Mouse (Mus musculus) spleen, adult 2 months (tissue): ENCODE results near the gene Etnk2. TPM values are rescaled to one million over a fixed set of nuclear protein-coding genes. Genes with fewer than 3 reads are reported as not detected.
"Not testable (repeated sequence)": the region's sequence is repeated elsewhere in the genome, so short reads cannot be mapped to it uniquely, and the experiment has no call there.

Experiments
- DNase-seq, 2 experiments: peaks; one replicate each; pipeline versions ENCODE4 v3.0.0 to v3.0.0-alpha.2; 2012 to 2021; ENCODE audit warnings: low spot score in 2 of 2, low read depth in 1 of 2
- H3K27ac ChIP-seq: fragments of 200-500 bp; 2 replicates; pipeline ENCODE4 v1.5.1; 2012; ENCODE audit warnings: low read length, inconsistent platforms; ENCODE audit not compliant: insufficient read depth
- H3K27me3 ChIP-seq: fragments of 200-500 bp; 2 replicates; pipeline ENCODE4 v1.6.1; 2012; ENCODE audit warnings: mild to moderate bottlenecking, moderate library complexity, low read length, inconsistent platforms; ENCODE audit not compliant: control insufficient read depth, insufficient read depth
- H3K36me3 ChIP-seq: fragments of 200-500 bp; 2 replicates; pipeline ENCODE4 v1.6.1; 2012; ENCODE audit warnings: mild to moderate bottlenecking, low read length, inconsistent platforms; ENCODE audit not compliant: control insufficient read depth, insufficient read depth
- H3K4me1 ChIP-seq: fragments of 200-500 bp; 2 replicates; pipeline ENCODE4 v1.6.1; 2011; ENCODE audit warnings: inconsistent platforms; ENCODE audit not compliant: control insufficient read depth, insufficient read depth, insufficient read length
- H3K4me3 ChIP-seq: fragments of 200-500 bp; 2 replicates; pipeline ENCODE4 v1.5.1; 2011; ENCODE audit warnings: mild to moderate bottlenecking, inconsistent platforms; ENCODE audit not compliant: insufficient read depth, insufficient read length; ENCODE audit errors: extremely low read depth
- CTCF ChIP-seq: fragments of 200-500 bp; IDR thresholded peaks from 2 replicates; pipeline ENCODE4 v1.5.1; 2011; ENCODE audit warnings: mild to moderate bottlenecking, inconsistent platforms; ENCODE audit not compliant: insufficient read depth, insufficient read length, insufficient replicate concordance; ENCODE audit errors: extremely low read depth
- POLR2A ChIP-seq: fragments of 200-500 bp; IDR thresholded peaks from 2 replicates; pipeline ENCODE4 v1.6.1; 2011; ENCODE audit warnings: low read depth, low read length, inconsistent platforms
- WGBS: fragments of 180-500 bp; shearing (Covaris S2); methylation state at CpG from one replicate; pipeline ENCODE4 v1.1.7; 2018; 5-methylcytosine and 5-hydroxymethylcytosine counted together
- polyA plus RNA-seq: library from polyadenylated mRNA; depleted of rRNA; stranded (reverse); fragments of >200 nt; gene quantifications from 2 replicates; pipeline ENCODE4 v1.2.3, GENCODE M21; 2012

Etnk2 gene
- polyA plus RNA-seq, 1 experiment, result 0.20 TPM

DNA sequence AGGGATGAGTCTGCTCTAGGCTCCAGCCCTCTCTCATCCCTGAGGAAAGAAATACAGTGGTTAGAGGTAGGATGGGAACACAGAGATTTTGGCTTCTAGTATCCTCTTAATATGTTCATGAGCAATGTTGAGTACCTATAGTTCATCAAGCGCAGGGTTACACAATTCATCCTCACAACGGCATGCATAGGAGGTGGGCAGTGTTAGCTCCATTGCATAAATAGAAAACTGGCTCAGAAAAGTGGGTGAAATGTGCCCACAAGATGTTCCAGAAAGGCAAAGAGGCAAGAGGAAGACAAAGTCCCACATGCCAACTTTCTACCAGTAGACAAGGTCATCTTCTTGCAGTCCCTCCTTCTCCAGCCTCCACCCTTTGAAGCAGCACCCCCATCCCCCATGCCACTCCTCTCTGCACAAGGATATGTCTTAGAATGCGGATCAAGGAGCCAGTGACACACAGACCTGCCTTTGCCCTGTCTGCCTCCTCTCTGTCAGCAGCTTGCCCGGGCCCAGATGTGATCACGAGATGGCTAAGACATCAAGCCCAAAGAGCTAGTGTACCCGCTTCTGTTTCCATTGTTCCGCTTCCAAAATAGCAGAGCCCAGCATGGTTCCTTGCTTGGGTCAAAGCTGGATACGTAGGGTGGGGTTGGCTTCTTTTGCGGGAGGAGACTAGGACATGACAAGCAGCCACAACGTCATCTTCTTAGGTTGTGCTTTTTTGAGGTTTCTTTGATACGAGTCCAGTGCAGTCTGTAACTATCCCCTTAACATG lies 30.5 kb upstream of the Etnk2 start:
- Histone ChIP-seq H3K4me1 (peaks cover 4% of the 10 kb centered on the region; the same call in 1 of the 2 replicates), H3K4me3 (no peak overlapping the region), H3K27me3 (0 out of 2 replicates have a peak, but pooled peaks cover 2% of the 10 kb centered on the region), H3K36me3 (no peaks in the 10 kb centered on the region), H3K27ac (no peak overlapping the region)
- no peak for TF ChIP-seq POLR2A
- TF ChIP-seq CTCF, result no peak
- DNase-seq, result no peak
- WGBS, result 87% methylated on average over 11 of the region's 11 CpGs

DNA sequence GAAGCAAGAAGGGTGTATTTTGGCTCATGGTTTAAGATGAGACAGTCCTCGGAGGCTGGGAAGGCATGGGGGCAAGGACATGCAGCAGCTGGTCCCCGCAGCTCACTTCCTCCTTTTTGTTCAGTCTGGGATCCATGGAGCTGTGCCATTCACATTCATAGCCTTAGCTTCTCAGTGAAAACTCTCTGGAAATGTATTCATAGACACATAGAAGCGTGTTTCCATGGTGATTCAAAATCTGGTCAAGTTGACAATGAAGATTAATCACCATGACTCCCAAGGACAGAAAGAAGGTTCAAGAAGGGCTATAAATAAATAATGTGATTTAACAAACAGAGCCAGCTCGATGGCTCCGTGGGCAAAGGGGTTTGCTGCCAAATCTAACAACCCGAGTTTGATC lies 29.4 kb upstream of the Etnk2 start:
- WGBS, result 89% methylated on average over 6 of the region's 6 CpGs
- H3K4me1 ChIP-seq, result peaks cover 4% of the 10 kb centered on the region; the same call in 1 of the 2 replicates
- H3K4me3 ChIP-seq, result no peak overlapping the region
- TF ChIP-seq CTCF, result no peak
- no peak for TF ChIP-seq POLR2A
- DNase-seq, result no peak
- H3K36me3 ChIP-seq, result no peaks in the 10 kb centered on the region
- 0 out of 2 replicates have a peak, but pooled peaks cover 2% of the 10 kb centered on the region for H3K27me3 ChIP-seq
- H3K27ac ChIP-seq, result no peak overlapping the region

DNA sequence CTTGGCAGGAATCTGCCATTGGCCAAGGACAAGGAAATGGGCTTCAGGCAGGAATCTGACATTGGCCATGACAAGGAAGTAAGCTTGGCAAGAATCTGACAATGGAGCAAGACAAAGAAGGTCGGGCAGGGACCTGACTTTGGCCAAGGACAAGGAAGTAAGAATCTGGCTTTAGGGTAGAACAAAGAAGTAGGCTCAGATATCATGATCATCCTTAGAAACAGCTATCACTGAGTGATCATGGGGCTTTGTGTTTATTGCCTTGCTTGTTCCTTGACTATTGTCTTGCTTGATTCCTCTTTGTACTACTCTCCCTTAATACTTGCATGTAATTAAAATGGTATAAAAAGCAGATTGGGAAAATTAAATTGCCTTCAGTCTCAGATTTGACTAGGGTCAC lies 23.0 kb upstream of the Etnk2 start:
- not testable (repeated sequence) for H3K27ac ChIP-seq, DNase-seq, H3K4me3 ChIP-seq, H3K27me3 ChIP-seq, H3K4me1 ChIP-seq, H3K36me3 ChIP-seq
- WGBS, result 56% methylated on average over 1 of the region's 1 CpGs

DNA sequence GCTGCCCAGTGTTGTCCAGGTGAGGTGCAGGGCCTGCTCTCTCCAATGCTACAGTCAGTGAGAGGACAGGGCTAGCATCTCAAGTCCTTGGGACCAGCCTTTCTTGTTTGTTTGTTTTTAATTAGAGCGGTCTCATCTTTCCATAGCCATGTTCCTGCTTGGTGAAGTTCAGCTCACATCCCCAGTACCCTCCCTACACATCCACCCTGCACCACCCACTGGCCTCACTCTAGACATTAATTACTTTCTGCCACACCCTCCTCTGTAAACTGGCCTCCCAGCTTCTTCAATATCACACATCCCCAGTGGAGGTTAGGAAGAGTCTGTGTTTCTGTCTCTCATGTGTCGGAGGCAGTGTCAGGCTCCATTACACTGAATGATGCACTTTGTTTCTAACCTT lies 19.0 kb upstream of the Etnk2 start:
- 98% methylated on average over 2 of the region's 2 CpGs for WGBS
- no peak for DNase-seq
- Histone ChIP-seq H3K36me3 (no peaks in the 10 kb centered on the region), H3K27ac (no peak overlapping the region), H3K4me1 (peaks cover 7% of the 10 kb centered on the region; the same call in 1 of the 2 replicates), H3K4me3 (no peak overlapping the region), H3K27me3 (no peaks in the 10 kb centered on the region)
- TF ChIP-seq CTCF (no peak), POLR2A (no peak)

DNA sequence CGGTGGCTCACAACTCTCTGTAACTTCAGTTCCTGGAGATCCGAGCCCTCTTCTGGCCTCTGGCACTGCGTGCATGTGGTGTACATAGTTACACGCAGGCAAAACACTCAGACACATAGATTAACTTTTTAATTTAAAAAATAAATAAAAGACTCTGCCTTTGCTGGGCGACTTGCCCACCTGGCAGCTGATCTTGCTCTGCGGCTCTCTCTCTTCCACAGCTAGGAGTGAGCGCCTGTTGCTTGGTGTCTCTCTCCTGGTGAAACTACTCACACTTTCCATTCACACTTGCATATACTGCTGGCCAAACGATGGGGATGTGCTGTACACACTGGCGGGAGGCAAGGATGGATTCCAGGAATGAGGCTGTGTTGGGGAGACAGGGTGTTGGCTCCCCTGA lies 16.8 kb upstream of the Etnk2 start:
- no peaks in the 10 kb centered on the region for H3K27me3 ChIP-seq
- TF ChIP-seq CTCF, result no peak
- TF ChIP-seq POLR2A, result no peak
- H3K27ac ChIP-seq, result no peak overlapping the region
- H3K36me3 ChIP-seq, result no peaks in the 10 kb centered on the region
- DNase-seq, result no peak
- WGBS, result 92% methylated on average over 9 of the region's 9 CpGs
- H3K4me3 ChIP-seq, result no peak overlapping the region
- peaks cover 11% of the 10 kb centered on the region; the same call in 1 of the 2 replicates for H3K4me1 ChIP-seq

DNA sequence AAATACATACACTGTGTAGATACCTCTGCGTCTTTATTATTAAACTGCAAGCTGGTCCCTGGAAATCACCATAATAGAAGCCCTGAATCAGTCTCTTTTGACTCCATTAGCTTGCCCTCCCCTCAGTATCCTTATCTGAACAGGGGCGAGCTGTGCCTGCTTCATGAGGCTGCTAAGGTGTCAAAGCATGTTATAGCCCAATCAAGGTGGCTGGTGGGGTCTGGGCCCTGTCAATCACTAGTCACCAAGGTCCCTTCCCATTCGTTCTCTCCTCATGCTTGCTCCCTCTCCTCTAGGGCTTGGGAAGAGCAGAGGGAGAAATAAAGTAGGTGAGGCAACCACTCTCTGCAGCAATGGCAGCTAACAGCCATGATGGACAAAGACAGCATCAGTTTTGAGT lies 16.1 kb upstream of the Etnk2 start:
- Histone ChIP-seq H3K36me3 (no peaks in the 10 kb centered on the region), H3K27ac (peak overlapping the region; percentile 13; the same call in 1 of the 2 replicates), H3K4me3 (no peak overlapping the region), H3K27me3 (no peaks in the 10 kb centered on the region), H3K4me1 (peaks cover 11% of the 10 kb centered on the region; the same call in 1 of the 2 replicates)
- 87% methylated on average over 3 of the region's 3 CpGs for WGBS
- no peak for DNase-seq
- TF ChIP-seq POLR2A, result no peak
- TF ChIP-seq CTCF, result no peak

DNA sequence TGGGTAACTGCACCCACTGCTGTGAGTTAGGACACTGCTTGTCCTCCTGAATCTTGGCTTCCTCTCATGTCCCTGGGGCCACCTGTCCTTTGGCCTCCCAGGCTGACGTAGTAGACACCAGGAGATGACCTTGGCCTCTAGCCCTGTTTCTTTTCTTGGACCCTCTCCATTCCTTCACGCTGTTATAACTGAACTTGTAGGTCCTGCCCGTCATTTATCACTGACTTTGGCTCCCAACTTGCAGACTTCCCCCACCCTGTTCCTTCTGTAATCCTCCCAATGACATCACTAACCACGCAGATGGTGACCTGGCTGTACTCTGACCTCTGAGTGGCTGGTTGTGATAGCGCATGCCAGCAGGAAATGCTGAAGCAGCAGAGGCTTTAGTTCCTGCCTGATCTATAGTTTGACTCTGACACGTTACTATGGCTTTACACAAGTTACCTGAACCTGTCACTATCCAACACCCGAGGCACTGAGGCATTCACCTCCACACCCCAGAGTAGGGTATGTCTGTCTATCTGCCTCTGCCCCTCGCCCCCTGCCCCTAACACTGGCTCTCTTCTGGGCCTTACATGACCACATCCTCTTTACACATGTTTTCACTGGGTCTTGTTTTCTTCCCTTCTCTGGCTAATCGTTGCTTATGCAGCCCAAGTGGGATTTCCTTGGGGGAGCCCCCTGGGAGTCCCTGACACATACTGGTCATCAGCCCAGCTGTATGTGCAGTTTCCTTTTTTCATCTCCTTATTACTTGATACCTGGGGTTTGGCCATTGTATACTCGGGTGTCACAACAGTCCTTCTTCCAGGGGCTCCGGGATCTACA lies 15.5 kb upstream of the Etnk2 start:
- peak overlapping the region; percentile 59 for H3K27ac ChIP-seq
- H3K4me1 ChIP-seq, result peaks cover 11% of the 10 kb centered on the region; the same call in 1 of the 2 replicates
- 25% methylated on average over 11 of the region's 11 CpGs for WGBS
- TF ChIP-seq CTCF (no peak), POLR2A (no peak)
- no peak overlapping the region for H3K4me3 ChIP-seq
- H3K27me3 ChIP-seq, result no peaks in the 10 kb centered on the region
- peak; percentile 24 to 50 for DNase-seq
- no peaks in the 10 kb centered on the region for H3K36me3 ChIP-seq
